In genomic region chr10:126928819-126929206, GRCm38 (mm10) we compare ENCODE assay signal across 9 mouse cellular contexts. TPM values are rescaled to one million over a fixed set of nuclear protein-coding genes. Genes with fewer than 3 reads are reported as not detected.
DNase-seq lines count a peak whose midpoint lies in the region; ATAC-seq and TF ChIP-seq lines count a peak whose summit lies in the region.
"Had no signal": no experiment of that assay in that cellular context is flagged by ENCODE, and none has a peak within 500 bp of the region (broad histone marks: within the 10 kb centered on the region; RNA-seq: fewer than 3 reads in every experiment).

No protein-coding gene starts in this region.

- TF ChIP-seq POLR2A in testis, adult 2 months (IDR thresholded peaks at IDR 0.05; ENCODE audit: control insufficient read depth, low read depth, low read length): peak; percentile 34; the same call in 1 of the 2 replicates

- H3K9me3 ChIP-seq in kidney, postnatal 0 days (replicated peaks; ENCODE audit: low read length): no peaks in the 10 kb centered on the region
- no peaks in the 10 kb centered on the region for H3K9me3 ChIP-seq in embryonic facial prominence, embryonic 15.5 days (replicated peaks)
- no peaks in the 10 kb centered on the region for H3K9me3 ChIP-seq in hindbrain, embryonic 11.5 days (ENCODE audit: control insufficient read depth, low read length)
- H3K9me3 ChIP-seq in lung, postnatal 0 days (ENCODE audit: low read length): no peaks in the 10 kb centered on the region

- H3K4me2 ChIP-seq in kidney, postnatal 0 days (ENCODE audit: low read length): peak overlapping the region; percentile 86
- peak overlapping the region; percentile 93 for H3K4me2 ChIP-seq in embryonic facial prominence, embryonic 15.5 days (replicated peaks)
- peak overlapping the region; percentile 97 for H3K4me2 ChIP-seq in hindbrain, embryonic 11.5 days (replicated peaks; ENCODE audit: low read depth, low read length)
- peak overlapping the region; percentile 75 for H3K4me2 ChIP-seq in lung, postnatal 0 days (replicated peaks; ENCODE audit: low read depth, low read length)

- ATAC-seq in kidney, postnatal 0 days (replicated peaks; ENCODE audit: low FRiP score, low read depth): no peak
- no peak for ATAC-seq in embryonic facial prominence, embryonic 15.5 days (ENCODE audit: insufficient number of reproducible peaks, low FRiP score, low TSS enrichment, low read depth)
- no peak for ATAC-seq in hindbrain, embryonic 11.5 days (ENCODE audit: low FRiP score)
- peak; percentile 21 for ATAC-seq in lung, postnatal 0 days

- no peak; the same call in 1 of the 2 replicates for TF ChIP-seq EP300 in lung, postnatal 0 days (IDR thresholded peaks at IDR 0.05)

- 12% methylated on average over 12 of the region's 12 CpGs for WGBS in kidney, postnatal 0 days
- WGBS in embryonic facial prominence, embryonic 15.5 days: 9% methylated on average over 12 of the region's 12 CpGs
- WGBS in hindbrain, embryonic 11.5 days: 18% methylated on average over 12 of the region's 12 CpGs
- 13% methylated on average over 12 of the region's 12 CpGs for WGBS in lung, postnatal 0 days

- no peak for DNase-seq in kidney, postnatal 0 days (ENCODE audit: low spot score)
- no peak for DNase-seq in kidney, postnatal 4 days
- DNase-seq in hindbrain, embryonic 11.5 days (ENCODE audit: low spot score): no peak
- DNase-seq in lung, postnatal 0 days (ENCODE audit: low spot score): no peak
- no peak for DNase-seq in embryo, embryonic 10.5 days (ENCODE audit: low spot score)
- DNase-seq in MN1 (ENCODE audit: low spot score): no peak

- H3K4me1 ChIP-seq in kidney, postnatal 0 days (replicated peaks; ENCODE audit: insufficient read depth, low read length): peaks cover 31% of the 10 kb centered on the region
- H3K4me1 ChIP-seq in embryonic facial prominence, embryonic 15.5 days: peaks cover 80% of the 10 kb centered on the region
- peaks cover 12% of the 10 kb centered on the region; the same call in 1 of the 2 replicates for H3K4me1 ChIP-seq in hindbrain, embryonic 11.5 days (replicated peaks; ENCODE audit: control insufficient read depth, insufficient read depth, low read length)
- peaks cover 18% of the 10 kb centered on the region for H3K4me1 ChIP-seq in lung, postnatal 0 days (ENCODE audit: insufficient read depth, low read depth, low read length)
- peaks cover 18% of the 10 kb centered on the region for H3K4me1 ChIP-seq in testis, adult 2 months (ENCODE audit: control insufficient read depth, insufficient read depth, low read length)

- peak overlapping the region; percentile 95 for H3K27ac ChIP-seq in kidney, postnatal 0 days
- H3K27ac ChIP-seq in embryonic facial prominence, embryonic 15.5 days (replicated peaks): peak overlapping the region; percentile 96
- no peak overlapping the region for H3K27ac ChIP-seq in hindbrain, embryonic 11.5 days (ENCODE audit: low read depth, low read length)
- H3K27ac ChIP-seq in lung, postnatal 0 days (ENCODE audit: low read length): peak overlapping the region; percentile 97
- H3K27ac ChIP-seq in testis, adult 2 months (ENCODE audit: control insufficient read depth, insufficient read depth, low read depth, low read length): peak overlapping the region; percentile 86

- peak overlapping the region; percentile 46 for H3K4me3 ChIP-seq in kidney, postnatal 0 days (replicated peaks; ENCODE audit: low read depth, low read length)
- H3K4me3 ChIP-seq in embryonic facial prominence, embryonic 15.5 days (replicated peaks): peak overlapping the region; percentile 54
- peak overlapping the region; percentile 56 for H3K4me3 ChIP-seq in hindbrain, embryonic 11.5 days (ENCODE audit: low read depth, low read length)
- peak overlapping the region; percentile 46 for H3K4me3 ChIP-seq in lung, postnatal 0 days (ENCODE audit: low read depth, low read length)
- no peak overlapping the region; the same call in 1 of the 2 replicates for H3K4me3 ChIP-seq in testis, adult 2 months (ENCODE audit: control insufficient read depth, low read depth, low read length)

- H3K9ac ChIP-seq in kidney, postnatal 0 days (ENCODE audit: low read depth, low read length): peak overlapping the region; percentile 68; the same call in 1 of the 2 replicates
- H3K9ac ChIP-seq in embryonic facial prominence, embryonic 15.5 days: peak overlapping the region; percentile 51; the same call in 1 of the 2 replicates
- H3K9ac ChIP-seq in hindbrain, embryonic 11.5 days (ENCODE audit: low read depth, low read length): peak overlapping the region; percentile 68
- peak overlapping the region; percentile 66 for H3K9ac ChIP-seq in lung, postnatal 0 days (replicated peaks; ENCODE audit: low read depth)

- no peaks in the 10 kb centered on the region for H3K36me3 ChIP-seq in kidney, postnatal 0 days (ENCODE audit: insufficient read depth, low read length)
- H3K36me3 ChIP-seq in embryonic facial prominence, embryonic 15.5 days: no peaks in the 10 kb centered on the region
- H3K36me3 ChIP-seq in hindbrain, embryonic 11.5 days (ENCODE audit: control insufficient read depth, insufficient read depth, low read length): no peaks in the 10 kb centered on the region
- no peaks in the 10 kb centered on the region for H3K36me3 ChIP-seq in lung, postnatal 0 days (ENCODE audit: insufficient read depth, low read length)
- no peaks in the 10 kb centered on the region for H3K36me3 ChIP-seq in testis, adult 2 months (ENCODE audit: control insufficient read depth, insufficient read depth, low read length)

- no peak for TF ChIP-seq CTCF in kidney, postnatal 0 days (IDR thresholded peaks at IDR 0.05; ENCODE audit: low read depth)
- TF ChIP-seq CTCF in lung, postnatal 0 days (IDR thresholded peaks at IDR 0.05): no peak
- no peak for TF ChIP-seq CTCF in testis, adult 2 months (IDR thresholded peaks at IDR 0.05; ENCODE audit: control insufficient read depth, insufficient read depth, insufficient replicate concordance, low read depth, low read length)

- no peaks in the 10 kb centered on the region for H3K27me3 ChIP-seq in kidney, postnatal 0 days (ENCODE audit: insufficient read depth, low read length)
- no peaks in the 10 kb centered on the region for H3K27me3 ChIP-seq in embryonic facial prominence, embryonic 15.5 days
- H3K27me3 ChIP-seq in hindbrain, embryonic 11.5 days (ENCODE audit: control insufficient read depth, insufficient read depth, low read length): peaks cover 19% of the 10 kb centered on the region
- H3K27me3 ChIP-seq in lung, postnatal 0 days (replicated peaks; ENCODE audit: insufficient read depth, low read length): no peaks in the 10 kb centered on the region
- H3K27me3 ChIP-seq in testis, adult 2 months (ENCODE audit: control insufficient read depth, insufficient read depth, low read length): 0 out of 2 replicates have a peak, but pooled peaks cover 2% of the 10 kb centered on the region
- H3K27me3 ChIP-seq: Patski had no signal

RNA-seq across cellular contexts. Expression of gene Atp23, which starts 27.7 kb away (rescaled TPM):
- 20.5 and 22.6 TPM in 2 replicates for polyA plus RNA-seq in kidney, postnatal 0 days (2015; fragmentation: Nextera tagmentation; extraction: Ambion mirVana)
- polyA plus RNA-seq in embryonic facial prominence, embryonic 15.5 days (2015; fragmentation: Nextera tagmentation; extraction: Ambion mirVana): 16.0 and 16.5 TPM in 2 replicates
- 14.3 TPM in 2 replicates for polyA plus RNA-seq in hindbrain, embryonic 11.5 days (2014; fragmentation: Nextera tagmentation; extraction: Ambion mirVana)
- 6.7 and 7.4 TPM in 2 replicates for polyA plus RNA-seq in lung, postnatal 0 days (2015; fragmentation: Nextera tagmentation; extraction: Ambion mirVana)
- polyA plus RNA-seq in testis, adult 2 months (2012; rRNA removed): 10.3 TPM in 2 replicates

RNA-seq across cellular contexts. Expression of gene Ctdsp2, which starts 49.7 kb away (rescaled TPM):
- 62.4 and 68.5 TPM in 2 replicates for polyA plus RNA-seq in kidney, postnatal 0 days (2015; fragmentation: Nextera tagmentation; extraction: Ambion mirVana)
- polyA plus RNA-seq in embryonic facial prominence, embryonic 15.5 days (2015; fragmentation: Nextera tagmentation; extraction: Ambion mirVana): 92.5 and 93.9 TPM in 2 replicates
- polyA plus RNA-seq in hindbrain, embryonic 11.5 days (2014; fragmentation: Nextera tagmentation; extraction: Ambion mirVana): 38.7 and 40.3 TPM in 2 replicates
- polyA plus RNA-seq in lung, postnatal 0 days (2015; fragmentation: Nextera tagmentation; extraction: Ambion mirVana): 63.9 and 67.9 TPM in 2 replicates
- polyA plus RNA-seq in testis, adult 2 months (2012; rRNA removed): 39.4 and 46.8 TPM in 2 replicates
